Mouse (Mus musculus): ENCODE results near the gene Rragc. TPM values are rescaled to one million over a fixed set of nuclear protein-coding genes. Genes with fewer than 3 reads are reported as not detected.
A peak's percentile ranks its signal among the peaks of the same experiment; 100 is the strongest.

Rragc gene
- polyA plus RNA-seq, 1 experiment from 2014 or later, result 52.7 TPM

- H3K9ac ChIP-seq, result no peak overlapping the region
- H3K36me3 ChIP-seq, result no peaks in the 10 kb centered on the region
- peak overlapping the region; percentile 54 for H3K4me2 ChIP-seq (replicated peaks)
- no peak overlapping the region for H3K27ac ChIP-seq
- no peak overlapping the region for H3K4me3 ChIP-seq
- WGBS, result 63% methylated on average over 4 of the region's 4 CpGs
- H3K27me3 ChIP-seq, result peaks cover 40% of the 10 kb centered on the region
- ATAC-seq (ENCODE audit: low FRiP score, low read depth), result no peak
- peaks cover 22% of the 10 kb centered on the region for H3K4me1 ChIP-seq
- no peaks in the 10 kb centered on the region for H3K9me3 ChIP-seq
Observed at GRCm38 (mm10) chr4:123957492-123957808, 40.2 kb downstream of the Rragc start.

GRCm38 (mm10) chr4:123957891-123958290 lies 40.6 kb downstream of the Rragc start:
- no peaks in the 10 kb centered on the region for H3K9me3 ChIP-seq
- no peak overlapping the region for H3K4me3 ChIP-seq
- WGBS, result 57% methylated on average over 4 of the region's 4 CpGs
- peaks cover 40% of the 10 kb centered on the region for H3K27me3 ChIP-seq
- H3K4me1 ChIP-seq, result peaks cover 22% of the 10 kb centered on the region
- no peak overlapping the region for H3K9ac ChIP-seq
- no peaks in the 10 kb centered on the region for H3K36me3 ChIP-seq
- no peak overlapping the region for H3K4me2 ChIP-seq (replicated peaks)
- no peak for ATAC-seq (ENCODE audit: low FRiP score, low read depth)
- no peak overlapping the region for H3K27ac ChIP-seq

- Histone ChIP-seq H3K27ac (no peak overlapping the region), H3K9ac (no peak overlapping the region), H3K27me3 (peaks cover 40% of the 10 kb centered on the region), H3K4me1 (peaks cover 22% of the 10 kb centered on the region), H3K4me2 (replicated peaks) (no peak overlapping the region), H3K36me3 (no peaks in the 10 kb centered on the region), H3K4me3 (no peak overlapping the region), H3K9me3 (no peaks in the 10 kb centered on the region)
- WGBS, result 34% methylated on average over 4 of the region's 4 CpGs
- ATAC-seq (ENCODE audit: low FRiP score, low read depth), result 0 out of 2 replicates have a peak, but pooled peaks have one; percentile 28
Observed at GRCm38 (mm10) chr4:123960955-123961354, 43.7 kb downstream of the Rragc start.

GRCm38 (mm10) chr4:123962721-123963120 lies 45.5 kb downstream of the Rragc start:
- Histone ChIP-seq H3K27ac (no peak overlapping the region), H3K36me3 (no peaks in the 10 kb centered on the region), H3K27me3 (peaks cover 31% of the 10 kb centered on the region), H3K9me3 (no peaks in the 10 kb centered on the region), H3K4me1 (peaks cover 13% of the 10 kb centered on the region), H3K9ac (no peak overlapping the region), H3K4me3 (no peak overlapping the region), H3K4me2 (replicated peaks) (no peak overlapping the region)
- ATAC-seq (ENCODE audit: low FRiP score, low read depth), result no peak
- 48% methylated on average over 9 of the region's 9 CpGs for WGBS

GRCm38 (mm10) chr4:123968663-123969321 lies 51.5 kb downstream of the Rragc start:
- Histone ChIP-seq H3K9ac (no peak overlapping the region), H3K27ac (no peak overlapping the region), H3K4me1 (peaks cover 10% of the 10 kb centered on the region), H3K9me3 (no peaks in the 10 kb centered on the region), H3K36me3 (no peaks in the 10 kb centered on the region), H3K27me3 (peaks cover 26% of the 10 kb centered on the region), H3K4me2 (replicated peaks) (no peak overlapping the region), H3K4me3 (no peak overlapping the region)
- WGBS, result 83% methylated on average over 8 of the region's 8 CpGs
- no peak for ATAC-seq (ENCODE audit: low FRiP score, low read depth)

- Histone ChIP-seq H3K27ac (no peak overlapping the region), H3K27me3 (peaks cover 24% of the 10 kb centered on the region), H3K4me2 (replicated peaks) (no peak overlapping the region), H3K4me1 (peaks cover 10% of the 10 kb centered on the region), H3K4me3 (no peak overlapping the region), H3K9me3 (no peaks in the 10 kb centered on the region), H3K9ac (no peak overlapping the region), H3K36me3 (no peaks in the 10 kb centered on the region)
- WGBS, result 73% methylated on average over 7 of the region's 7 CpGs
- no peak for ATAC-seq (ENCODE audit: low FRiP score, low read depth)
Observed at GRCm38 (mm10) chr4:123969458-123969857, 52.2 kb downstream of the Rragc start.

- peaks cover 10% of the 10 kb centered on the region for H3K4me1 ChIP-seq
- WGBS, result 75% methylated on average over 4 of the region's 4 CpGs
- no peaks in the 10 kb centered on the region for H3K36me3 ChIP-seq
- H3K27me3 ChIP-seq, result peaks cover 19% of the 10 kb centered on the region
- no peaks in the 10 kb centered on the region for H3K9me3 ChIP-seq
- no peak overlapping the region for H3K4me3 ChIP-seq
- ATAC-seq (ENCODE audit: low FRiP score, low read depth), result no peak
- no peak overlapping the region for H3K4me2 ChIP-seq (replicated peaks)
- no peak overlapping the region for H3K27ac ChIP-seq
- H3K9ac ChIP-seq, result no peak overlapping the region
Observed at GRCm38 (mm10) chr4:123971059-123971458, 53.8 kb downstream of the Rragc start.

- Histone ChIP-seq H3K9me3 (no peaks in the 10 kb centered on the region), H3K36me3 (no peaks in the 10 kb centered on the region), H3K27ac (peak overlapping the region; percentile 55; the same call in 1 of the 2 replicates), H3K27me3 (peaks cover 13% of the 10 kb centered on the region), H3K9ac (peak overlapping the region; percentile 50), H3K4me1 (peaks cover 10% of the 10 kb centered on the region), H3K4me3 (peak overlapping the region; percentile 37), H3K4me2 (replicated peaks) (peak overlapping the region; percentile 73)
- ATAC-seq (ENCODE audit: low FRiP score, low read depth), result peak; percentile 59
- 6% methylated on average over 29 of the region's 29 CpGs for WGBS
Observed at GRCm38 (mm10) chr4:123972423-123973049, 55.3 kb downstream of the Rragc start.

GRCm38 (mm10) chr4:123982105-123982504 lies 64.9 kb downstream of the Rragc start:
- Histone ChIP-seq H3K27ac (no peak overlapping the region), H3K9ac (no peak overlapping the region), H3K4me2 (replicated peaks) (no peak overlapping the region), H3K4me1 (no peaks in the 10 kb centered on the region), H3K27me3 (0 out of 2 replicates have a peak, but pooled peaks cover 4% of the 10 kb centered on the region), H3K4me3 (no peak overlapping the region), H3K9me3 (no peaks in the 10 kb centered on the region), H3K36me3 (no peaks in the 10 kb centered on the region)
- no peak for ATAC-seq (ENCODE audit: low FRiP score, low read depth)
- 63% methylated on average over 5 of the region's 5 CpGs for WGBS

Other genes starting within 250 kb of the Rragc start
- 47.5 and 48.0 TPM in 2 replicates for gene Macf1, start 233.1 kb upstream of the Rragc start, polyA plus RNA-seq (2015; fragmentation: Nextera tagmentation; extraction: Ambion mirVana)
- gene Ndufs5, start 199.2 kb upstream of the Rragc start, polyA plus RNA-seq (2015; fragmentation: Nextera tagmentation; extraction: Ambion mirVana), result 321 TPM in 2 replicates
- 51.8 and 53.7 TPM in 2 replicates for gene Akirin1, start 167.1 kb upstream of the Rragc start, polyA plus RNA-seq (2015; fragmentation: Nextera tagmentation; extraction: Ambion mirVana)
- gene Rhbdl2, start 129.6 kb upstream of the Rragc start, polyA plus RNA-seq (2015; fragmentation: Nextera tagmentation; extraction: Ambion mirVana), result 3.0 and 3.3 TPM in 2 replicates
- gene 4933427I04Rik, start 57.8 kb upstream of the Rragc start, polyA plus RNA-seq (2015; fragmentation: Nextera tagmentation; extraction: Ambion mirVana), result 0.11 and 0.17 TPM in 2 replicates
- gene Mycbp, start 12.6 kb upstream of the Rragc start, polyA plus RNA-seq (2015; fragmentation: Nextera tagmentation; extraction: Ambion mirVana), result 67.8 and 69.5 TPM in 2 replicates
- gene 4930535I16Rik, start 576 bp downstream of the Rragc start, polyA plus RNA-seq (2015; fragmentation: Nextera tagmentation; extraction: Ambion mirVana), result not detected in 2 replicates

Data from limb, embryonic 13.5 days (tissue).